Mouse (Mus musculus) thymus, adult 2 months (tissue): ENCODE data around the gene Vmn1r183.

Source experiments
- CTCF ChIP-seq: fragments of 200-500 bp; IDR thresholded peaks from 2 replicates; pipeline ENCODE4 v1.5.1; 2012; ENCODE audit warnings: mild to moderate bottlenecking, control low read depth, low read length, moderate library complexity, borderline replicate concordance; ENCODE audit not compliant: control insufficient read depth, poor library complexity, insufficient read depth; ENCODE audit errors: extremely low read depth
- POLR2A ChIP-seq: fragments of 200-500 bp; IDR thresholded peaks from 2 replicates; pipeline ENCODE4 v1.6.1; 2012; ENCODE audit warnings: mild to moderate bottlenecking, low read length, control low read depth, moderate library complexity; ENCODE audit not compliant: control insufficient read depth, poor library complexity, insufficient read depth; ENCODE audit errors: extremely low read depth

- TF ChIP-seq CTCF (no peak), POLR2A (no peak)
Observed at GRCm38 (mm10) chr7:24082457-24083235, 29.6 kb downstream of the Vmn1r183 start.
